ENCODE assay signal across 8 mouse cellular contexts in the genomic region with DNA sequence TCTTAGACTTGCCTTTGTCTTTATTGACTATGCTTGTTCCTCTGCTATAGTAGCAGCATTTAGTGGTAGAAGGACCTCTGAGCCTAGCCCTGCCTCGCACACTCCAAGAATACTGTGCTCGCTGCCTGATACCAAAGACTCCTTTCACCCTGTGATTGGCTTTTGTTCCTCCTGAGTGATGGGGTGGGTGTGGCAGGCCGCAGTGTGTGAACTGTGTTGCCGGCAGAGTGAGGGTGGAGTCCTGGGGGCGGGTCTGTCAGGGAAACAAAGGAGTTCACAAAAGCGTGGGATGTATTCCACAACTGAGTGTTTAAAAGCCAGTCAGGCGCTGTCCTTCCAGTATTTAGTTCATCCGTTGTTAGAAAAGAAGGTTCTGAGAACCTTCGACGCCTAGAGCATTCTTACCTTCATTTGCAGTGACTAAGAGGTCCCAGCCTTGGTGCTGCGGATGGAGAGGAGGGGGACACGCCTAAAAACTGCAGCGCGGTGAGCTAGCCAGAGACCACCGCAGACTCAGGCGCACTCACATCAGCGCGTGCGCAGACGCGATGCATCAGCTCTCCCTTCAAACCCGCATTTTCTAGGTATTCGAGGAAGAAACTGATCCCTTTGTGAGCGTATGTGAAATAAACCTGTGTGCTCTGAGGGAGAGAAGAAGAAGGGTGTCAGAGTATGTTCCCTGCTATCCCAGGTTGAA. TPM values are rescaled to one million over a fixed set of nuclear protein-coding genes. Genes with fewer than 3 reads are reported as not detected.
DNase-seq lines count a peak whose midpoint lies in the region; ATAC-seq and TF ChIP-seq lines count a peak whose summit lies in the region.

No protein-coding gene starts in this region.

- WGBS in heart, adult 2 months: 5% methylated on average over 24 of the region's 24 CpGs
- 3% methylated on average over 24 of the region's 24 CpGs for WGBS in intestine, postnatal 0 days
- WGBS in lung, postnatal 0 days: under 1% methylated on average over 24 of the region's 24 CpGs
- WGBS in olfactory bulb, adult 2 months: 2% methylated on average over 24 of the region's 24 CpGs

- no peaks in the 10 kb centered on the region for H3K9me3 ChIP-seq in intestine, postnatal 0 days (ENCODE audit: control insufficient read depth)
- no peaks in the 10 kb centered on the region for H3K9me3 ChIP-seq in lung, postnatal 0 days (ENCODE audit: low read length)

- intact Hi-C loops in left cerebral cortex, postnatal 10 days (cut with DNase I): no loop called here
- intact Hi-C loops in heart, adult 2 months (cut with DNase I): loop anchor here (2.0 kb wide), 1 partner anchor 52 kb away; a partner anchor contains a TSS

- peak; percentile 57 to 68 for DNase-seq in left cerebral cortex, postnatal 10 days (ENCODE audit: extremely low spot score in 1 of 2, low spot score in 2 of 2)
- no peak for DNase-seq in left cerebral cortex, adult 11 months (ENCODE audit: low spot score)
- peak in 1 of 2 experiments; percentile 59 for DNase-seq in heart, adult 2 months
- peak; percentile 75 for DNase-seq in lung, postnatal 0 days (ENCODE audit: low spot score)

- no peaks in the 10 kb centered on the region for H3K27me3 ChIP-seq in heart, adult 2 months (ENCODE audit: control insufficient read depth, insufficient read depth, low read length)
- peaks cover 21% of the 10 kb centered on the region for H3K27me3 ChIP-seq in intestine, postnatal 0 days (replicated peaks; ENCODE audit: control insufficient read depth, insufficient read depth, low read length)
- peaks cover 9% of the 10 kb centered on the region; the same call in 1 of the 2 replicates for H3K27me3 ChIP-seq in lung, postnatal 0 days (replicated peaks; ENCODE audit: insufficient read depth, low read length)

- no peak for TF ChIP-seq POLR2A in heart, adult 2 months (IDR thresholded peaks at IDR 0.05; ENCODE audit: insufficient read depth, low read depth, low read length)
- no peak for TF ChIP-seq POLR2A in olfactory bulb, adult 2 months (IDR thresholded peaks at IDR 0.05; ENCODE audit: insufficient read depth, low read depth, low read length)

- TF ChIP-seq CTCF in heart, adult 2 months (IDR thresholded peaks at IDR 0.05): no peak
- TF ChIP-seq CTCF in intestine, postnatal 0 days (IDR thresholded peaks at IDR 0.05; ENCODE audit: low read depth): no peak
- no peak for TF ChIP-seq CTCF in lung, postnatal 0 days (IDR thresholded peaks at IDR 0.05)
- no peak for TF ChIP-seq CTCF in olfactory bulb, adult 2 months (IDR thresholded peaks at IDR 0.05; ENCODE audit: insufficient read depth, low read depth, low read length)

- no peaks in the 10 kb centered on the region for H3K79me2 ChIP-seq in heart, adult 2 months (replicated peaks; ENCODE audit: control insufficient read depth, insufficient read depth, low read length)

- 0 out of 2 replicates have a peak overlapping the region, but pooled peaks have one; percentile 0 for H3K9ac ChIP-seq in heart, adult 2 months (ENCODE audit: low read depth, low read length)
- no peak overlapping the region for H3K9ac ChIP-seq in intestine, postnatal 0 days (ENCODE audit: low read depth, low read length)
- H3K9ac ChIP-seq in lung, postnatal 0 days (replicated peaks; ENCODE audit: low read depth): no peak overlapping the region

- H3K4me1 ChIP-seq in brown adipose tissue, adult 24 weeks (ENCODE audit: control insufficient read depth, insufficient read depth, insufficient read length, low read length): peaks cover 13% of the 10 kb centered on the region
- peaks cover 3% of the 10 kb centered on the region; the same call in 1 of the 2 replicates for H3K4me1 ChIP-seq in heart, adult 2 months (ENCODE audit: control insufficient read depth, insufficient read depth, low read length)
- H3K4me1 ChIP-seq in intestine, postnatal 0 days (replicated peaks; ENCODE audit: control insufficient read depth, insufficient read depth, low read length): no peaks in the 10 kb centered on the region
- H3K4me1 ChIP-seq in lung, postnatal 0 days (ENCODE audit: insufficient read depth, low read depth, low read length): 0 out of 2 replicates have a peak, but pooled peaks cover 10% of the 10 kb centered on the region
- peaks cover 24% of the 10 kb centered on the region for H3K4me1 ChIP-seq in olfactory bulb, adult 2 months (ENCODE audit: control insufficient read depth, insufficient read depth, low read length)

- H3K36me3 ChIP-seq in heart, adult 2 months (ENCODE audit: control insufficient read depth, insufficient read depth, low read length): no peaks in the 10 kb centered on the region
- no peaks in the 10 kb centered on the region for H3K36me3 ChIP-seq in intestine, postnatal 0 days (ENCODE audit: control insufficient read depth, insufficient read depth)
- no peaks in the 10 kb centered on the region for H3K36me3 ChIP-seq in lung, postnatal 0 days (ENCODE audit: insufficient read depth, low read length)

- H3K4me2 ChIP-seq in intestine, postnatal 0 days (replicated peaks; ENCODE audit: low read depth): peak overlapping the region; percentile 92
- peak overlapping the region; percentile 90 for H3K4me2 ChIP-seq in lung, postnatal 0 days (replicated peaks; ENCODE audit: low read depth, low read length)

- ATAC-seq in intestine, postnatal 0 days: peak; percentile 25; the same call in 1 of the 2 replicates
- peak; percentile 69 for ATAC-seq in lung, postnatal 0 days
- ATAC-seq in erythroblast, adult 5-6 weeks (replicated peaks; ENCODE audit: low FRiP score, poor library complexity, severe bottlenecking): no peak

- TF ChIP-seq EP300 in heart, adult 2 months (IDR thresholded peaks at IDR 0.05; ENCODE audit: insufficient read depth, low read depth, low read length): no peak
- TF ChIP-seq EP300 in lung, postnatal 0 days (IDR thresholded peaks at IDR 0.05): no peak

- H3K27ac ChIP-seq in brown adipose tissue, adult 24 weeks (replicated peaks; ENCODE audit: low read depth, low read length): no peak overlapping the region
- peak overlapping the region; percentile 11; the same call in 1 of the 2 replicates for H3K27ac ChIP-seq in heart, adult 2 months
- no peak overlapping the region for H3K27ac ChIP-seq in intestine, postnatal 0 days (ENCODE audit: low read depth, low read length)
- 0 out of 2 replicates have a peak overlapping the region, but pooled peaks have one; percentile 32 for H3K27ac ChIP-seq in lung, postnatal 0 days (ENCODE audit: low read length)
- H3K27ac ChIP-seq in olfactory bulb, adult 2 months (ENCODE audit: insufficient read depth, low read depth, low read length): peak overlapping the region; percentile 95

- H3K4me3 ChIP-seq in brown adipose tissue, adult 24 weeks (ENCODE audit: insufficient read depth, low read depth, low read length): peak overlapping the region; percentile 66
- H3K4me3 ChIP-seq in heart, adult 2 months: peak overlapping the region; percentile 41
- peak overlapping the region; percentile 57 for H3K4me3 ChIP-seq in intestine, postnatal 0 days (ENCODE audit: low read depth, low read length)
- H3K4me3 ChIP-seq in lung, postnatal 0 days (ENCODE audit: low read depth, low read length): peak overlapping the region; percentile 62; the same call in 1 of the 2 replicates
- peak overlapping the region; percentile 32 for H3K4me3 ChIP-seq in olfactory bulb, adult 2 months (ENCODE audit: insufficient read depth, low read depth, low read length)

RNA-seq across cellular contexts. Expression of a gene that starts 0.9 kb away (rescaled TPM):
- 1,000 to 10,000 TPM; 1,287 to 1,419 TPM for total RNA-seq in left cerebral cortex, postnatal 10 days (2021)
- polyA plus RNA-seq in brown adipose tissue, adult 24 weeks (2012; ENCODE audit: insufficient read depth, insufficient read length, missing spikeins): 1.0 and 1.7 TPM in 2 replicates
- 1 to 10 TPM; 2.6 to 5.3 TPM for total RNA-seq in heart, adult 2 months (2021)
- 6.2 and 7.8 TPM in 2 replicates for polyA plus RNA-seq in heart, adult 2 months (2012; rRNA removed)
- 14.1 and 15.4 TPM in 2 replicates for polyA plus RNA-seq in intestine, postnatal 0 days (2015; fragmentation: Nextera tagmentation; extraction: Ambion mirVana)
- 6.0 and 7.5 TPM in 2 replicates for polyA plus RNA-seq in lung, postnatal 0 days (2015; fragmentation: Nextera tagmentation; extraction: Ambion mirVana)
- not detected in 2 replicates for polyA plus RNA-seq in olfactory bulb, adult 2 months (2012; ENCODE audit: insufficient read depth, insufficient read length, low replicate concordance, missing spikeins)
- total RNA-seq in erythroblast, adult 5-6 weeks (2015; ENCODE audit: low replicate concordance): not detected in 2 replicates
- not detected in 2 replicates for total RNA-seq in erythroblast, adult 5-6 weeks (2017; ENCODE audit: low replicate concordance)

RNA-seq across cellular contexts. Expression of a gene that starts 31.6 kb away (rescaled TPM):
- total RNA-seq in left cerebral cortex, postnatal 10 days (2021): 10 to 100 TPM; 29.5 to 30.0 TPM
- polyA plus RNA-seq in brown adipose tissue, adult 24 weeks (2012; ENCODE audit: insufficient read depth, insufficient read length, missing spikeins): 25.2 and 29.4 TPM in 2 replicates
- total RNA-seq in heart, adult 2 months (2021): 10 to 100 TPM; 23.1 to 29.0 TPM
- 32.2 and 51.2 TPM in 2 replicates for polyA plus RNA-seq in heart, adult 2 months (2012; rRNA removed)
- polyA plus RNA-seq in intestine, postnatal 0 days (2015; fragmentation: Nextera tagmentation; extraction: Ambion mirVana): 62.8 and 69.8 TPM in 2 replicates
- polyA plus RNA-seq in lung, postnatal 0 days (2015; fragmentation: Nextera tagmentation; extraction: Ambion mirVana): 50.1 and 50.2 TPM in 2 replicates
- polyA plus RNA-seq in olfactory bulb, adult 2 months (2012; ENCODE audit: insufficient read depth, insufficient read length, low replicate concordance, missing spikeins): not detected in 2 replicates
- 10.4 and 21.3 TPM in 2 replicates for total RNA-seq in erythroblast, adult 5-6 weeks (2015; ENCODE audit: low replicate concordance)
- 14.7 and 14.8 TPM in 2 replicates for total RNA-seq in erythroblast, adult 5-6 weeks (2017; ENCODE audit: low replicate concordance)

RNA-seq across cellular contexts. Expression of a gene that starts 53.4 kb away (rescaled TPM):
- 1,000 to 10,000 TPM; 2,795 to 2,863 TPM for total RNA-seq in left cerebral cortex, postnatal 10 days (2021)
- 21.2 and 76.9 TPM in 2 replicates for polyA plus RNA-seq in brown adipose tissue, adult 24 weeks (2012; ENCODE audit: insufficient read depth, insufficient read length, missing spikeins)
- 10 to 100 TPM; 42.9 to 64.1 TPM for total RNA-seq in heart, adult 2 months (2021)
- polyA plus RNA-seq in heart, adult 2 months (2012; rRNA removed): 95.2 and 122 TPM in 2 replicates
- 218 and 292 TPM in 2 replicates for polyA plus RNA-seq in intestine, postnatal 0 days (2015; fragmentation: Nextera tagmentation; extraction: Ambion mirVana)
- 152 and 167 TPM in 2 replicates for polyA plus RNA-seq in lung, postnatal 0 days (2015; fragmentation: Nextera tagmentation; extraction: Ambion mirVana)
- not detected in 2 replicates for polyA plus RNA-seq in olfactory bulb, adult 2 months (2012; ENCODE audit: insufficient read depth, insufficient read length, low replicate concordance, missing spikeins)
- total RNA-seq in erythroblast, adult 5-6 weeks (2015; ENCODE audit: low replicate concordance): 6.0 and 7.7 TPM in 2 replicates
- 8.9 and 9.5 TPM in 2 replicates for total RNA-seq in erythroblast, adult 5-6 weeks (2017; ENCODE audit: low replicate concordance)

Comparison
In these comparisons a context has a peak if more than half of its experiments do, and no peak if none do; other contexts are left out.
1. H3K27ac ChIP-seq: peak in heart, adult 2 months (single experiment), lung, postnatal 0 days (single experiment) and olfactory bulb, adult 2 months (single experiment); none in brown adipose tissue, adult 24 weeks (single experiment) and intestine, postnatal 0 days (single experiment).
2. RNA of a gene that starts 31.6 kb away (polyA plus RNA-seq): 62.8 to 69.8 TPM in intestine, postnatal 0 days, 32.2 to 51.2 TPM in heart, adult 2 months, 50.1 to 50.2 TPM in lung, postnatal 0 days and 25.2 to 29.4 TPM in brown adipose tissue, adult 24 weeks; not detected in olfactory bulb, adult 2 months; every median in the first group is over 10 times any median in the second.
3. Peak in every context shown above with its lines, with median percentiles within 50 percentile points of each other: H3K4me3 ChIP-seq.